Mouse (Mus musculus) stomach, embryonic 15.5 days (tissue): ENCODE results near the gene Atrnl1. TPM values are rescaled to one million over a fixed set of nuclear protein-coding genes. Genes with fewer than 3 reads are reported as not detected.

Experiments used
- ATAC-seq: fragments of 200-750 bp; cut with Nextera tagmentation; 2 replicates; pipeline ENCODE4 v1.8.0; 2017; ENCODE audit warnings: low read depth, moderate number of reproducible peaks, moderate TSS enrichment; ENCODE audit not compliant: insufficient read depth, low FRiP score
- H3K27ac ChIP-seq: fragments of 300-500 bp; sonication (generic); 2 replicates; pipeline ENCODE4 v1.5.1; 2015; ENCODE audit warnings: mild to moderate bottlenecking, inconsistent platforms
- H3K27me3 ChIP-seq: fragments of 300-500 bp; sonication (generic); replicated peaks from 2 replicates; pipeline ENCODE4 v1.6.1; 2015; ENCODE audit warnings: inconsistent platforms
- H3K36me3 ChIP-seq: fragments of 300-500 bp; sonication (generic); 2 replicates; pipeline ENCODE4 v1.6.1; 2015; ENCODE audit warnings: inconsistent platforms
- H3K4me1 ChIP-seq: fragments of 300-500 bp; sonication (generic); 2 replicates; pipeline ENCODE4 v1.6.1; 2015; ENCODE audit warnings: inconsistent platforms
- H3K4me2 ChIP-seq: fragments of 300-500 bp; sonication (generic); 2 replicates; pipeline ENCODE4 v1.6.1; 2015; ENCODE audit warnings: mild to moderate bottlenecking, inconsistent platforms
- H3K4me3 ChIP-seq: fragments of 300-500 bp; sonication (generic); replicated peaks from 2 replicates; pipeline ENCODE4 v1.5.1; 2015; ENCODE audit warnings: inconsistent platforms
- H3K9ac ChIP-seq: fragments of 300-500 bp; sonication (generic); 2 replicates; pipeline ENCODE4 v1.6.1; 2015; ENCODE audit warnings: inconsistent platforms
- H3K9me3 ChIP-seq: fragments of 300-500 bp; sonication (generic); 2 replicates; pipeline ENCODE4 v1.6.1; 2016; ENCODE audit warnings: inconsistent platforms
- whole genome bisulfite sequencing: fragments of 180-500 bp; shearing (Covaris S2); methylation state at CpG from one replicate; pipeline ENCODE4 v1.1.7; 2015; 5-methylcytosine and 5-hydroxymethylcytosine counted together
- polyA plus RNA-seq: library from polyadenylated mRNA; unstranded; fragments of >200 nt; fragmentation: Nextera tagmentation; extraction: Ambion mirVana; gene quantifications from 2 replicates; pipeline ENCODE4 v1.2.1, GENCODE M21; 2015

The Atrnl1 gene
- polyA plus RNA-seq, 1 experiment from 2014 or later: 6.1 TPM

- H3K9ac ChIP-seq: no peak overlapping the region
- no peak overlapping the region for H3K4me3 ChIP-seq
- H3K4me1 ChIP-seq: no peaks in the 10 kb centered on the region
- no peak for ATAC-seq
- WGBS: 85% methylated on average over 6 of the region's 6 CpGs
- H3K9me3 ChIP-seq: no peaks in the 10 kb centered on the region
- H3K4me2 ChIP-seq: no peak overlapping the region
- no peaks in the 10 kb centered on the region for H3K27me3 ChIP-seq
- H3K36me3 ChIP-seq: no peaks in the 10 kb centered on the region
- H3K27ac ChIP-seq: no peak overlapping the region
These were observed 298.6 kb downstream of the Atrnl1 start for GRCm38 (mm10) chr19:57909466-57909865.

- 90% methylated on average over 6 of the region's 6 CpGs for WGBS
- Histone ChIP-seq H3K9me3 (no peaks in the 10 kb centered on the region), H3K4me3 (no peak overlapping the region)
These were observed 299.8 kb downstream of the Atrnl1 start for GRCm38 (mm10) chr19:57910650-57911049.

GRCm38 (mm10) chr19:57916325-57916724 is 305.5 kb downstream of the Atrnl1 start:
- WGBS: 59% methylated on average over 6 of the region's 6 CpGs
- no peaks in the 10 kb centered on the region for H3K4me1 ChIP-seq
- no peaks in the 10 kb centered on the region for H3K36me3 ChIP-seq
- H3K27me3 ChIP-seq: no peaks in the 10 kb centered on the region
- no peak overlapping the region for H3K4me2 ChIP-seq
- no peaks in the 10 kb centered on the region for H3K9me3 ChIP-seq
- H3K27ac ChIP-seq: no peak overlapping the region
- no peak for ATAC-seq
- no peak overlapping the region for H3K9ac ChIP-seq
- no peak overlapping the region for H3K4me3 ChIP-seq

More at GRCm38 (mm10) chr19:57910650-57911049, 299.8 kb downstream of the Atrnl1 start:
- Histone ChIP-seq H3K4me2 (no peak overlapping the region), H3K27ac (no peak overlapping the region), H3K4me1 (no peaks in the 10 kb centered on the region), H3K36me3 (no peaks in the 10 kb centered on the region), H3K27me3 (no peaks in the 10 kb centered on the region), H3K9ac (no peak overlapping the region)
- no peak for ATAC-seq

GRCm38 (mm10) chr19:57922991-57923390 is 312.2 kb downstream of the Atrnl1 start:
- Histone ChIP-seq H3K4me3 (no peak overlapping the region), H3K4me2 (no peak overlapping the region), H3K27ac (no peak overlapping the region), H3K36me3 (no peaks in the 10 kb centered on the region), H3K4me1 (no peaks in the 10 kb centered on the region), H3K27me3 (no peaks in the 10 kb centered on the region), H3K9ac (no peak overlapping the region), H3K9me3 (no peaks in the 10 kb centered on the region)
- ATAC-seq: no peak
- WGBS: 60% methylated on average over 5 of the region's 5 CpGs

- ATAC-seq: no peak
- Histone ChIP-seq H3K4me1 (no peaks in the 10 kb centered on the region), H3K9me3 (no peaks in the 10 kb centered on the region), H3K27me3 (no peaks in the 10 kb centered on the region), H3K36me3 (no peaks in the 10 kb centered on the region), H3K9ac (no peak overlapping the region), H3K4me3 (no peak overlapping the region), H3K4me2 (no peak overlapping the region), H3K27ac (no peak overlapping the region)
- WGBS: 59% methylated on average over 8 of the region's 8 CpGs
These were observed 314.0 kb downstream of the Atrnl1 start for GRCm38 (mm10) chr19:57924856-57925255.

- H3K9me3 ChIP-seq: no peaks in the 10 kb centered on the region
- no peak overlapping the region for H3K9ac ChIP-seq
- no peak overlapping the region for H3K27ac ChIP-seq
- H3K27me3 ChIP-seq: no peaks in the 10 kb centered on the region
- H3K4me2 ChIP-seq: no peak overlapping the region
- H3K4me3 ChIP-seq: no peak overlapping the region
- H3K36me3 ChIP-seq: no peaks in the 10 kb centered on the region
- 66% methylated on average over 10 of the region's 10 CpGs for WGBS
- no peaks in the 10 kb centered on the region for H3K4me1 ChIP-seq
- ATAC-seq: no peak
These were observed 314.8 kb downstream of the Atrnl1 start for GRCm38 (mm10) chr19:57925681-57926080.

GRCm38 (mm10) chr19:57926164-57926860 is 315.5 kb downstream of the Atrnl1 start:
- Histone ChIP-seq H3K27ac (no peak overlapping the region), H3K36me3 (no peaks in the 10 kb centered on the region), H3K4me2 (no peak overlapping the region), H3K27me3 (no peaks in the 10 kb centered on the region), H3K4me3 (no peak overlapping the region), H3K9ac (no peak overlapping the region), H3K4me1 (no peaks in the 10 kb centered on the region), H3K9me3 (no peaks in the 10 kb centered on the region)
- 91% methylated on average over 5 of the region's 5 CpGs for WGBS
- ATAC-seq: peak; percentile 91

- 35% methylated on average over 10 of the region's 10 CpGs for WGBS
- Histone ChIP-seq H3K27me3 (no peaks in the 10 kb centered on the region), H3K27ac (no peak overlapping the region), H3K9me3 (no peaks in the 10 kb centered on the region), H3K4me1 (no peaks in the 10 kb centered on the region), H3K9ac (no peak overlapping the region), H3K4me3 (no peak overlapping the region), H3K36me3 (no peaks in the 10 kb centered on the region), H3K4me2 (no peak overlapping the region)
- no peak for ATAC-seq
These were observed 316.2 kb downstream of the Atrnl1 start for GRCm38 (mm10) chr19:57926941-57927471.

GRCm38 (mm10) chr19:57927566-57928523 is 317.0 kb downstream of the Atrnl1 start:
- Histone ChIP-seq H3K9me3 (no peaks in the 10 kb centered on the region), H3K36me3 (no peaks in the 10 kb centered on the region), H3K27me3 (no peaks in the 10 kb centered on the region), H3K4me3 (no peak overlapping the region), H3K4me2 (no peak overlapping the region), H3K4me1 (no peaks in the 10 kb centered on the region), H3K27ac (no peak overlapping the region), H3K9ac (no peak overlapping the region)
- WGBS: 60% methylated on average over 11 of the region's 11 CpGs
- ATAC-seq: no peak

- no peaks in the 10 kb centered on the region for H3K36me3 ChIP-seq
- no peak overlapping the region for H3K4me3 ChIP-seq
- H3K27ac ChIP-seq: no peak overlapping the region
- no peaks in the 10 kb centered on the region for H3K9me3 ChIP-seq
- H3K4me1 ChIP-seq: no peaks in the 10 kb centered on the region
- H3K9ac ChIP-seq: no peak overlapping the region
- ATAC-seq: no peak
- 96% methylated on average over 4 of the region's 4 CpGs for WGBS
- no peaks in the 10 kb centered on the region for H3K27me3 ChIP-seq
- H3K4me2 ChIP-seq: no peak overlapping the region
These were observed 320.8 kb downstream of the Atrnl1 start for GRCm38 (mm10) chr19:57931626-57932025.

- Histone ChIP-seq H3K9ac (no peak overlapping the region), H3K4me1 (no peaks in the 10 kb centered on the region), H3K27me3 (no peaks in the 10 kb centered on the region), H3K9me3 (no peaks in the 10 kb centered on the region), H3K36me3 (no peaks in the 10 kb centered on the region), H3K4me2 (no peak overlapping the region), H3K27ac (no peak overlapping the region), H3K4me3 (no peak overlapping the region)
- no peak for ATAC-seq
- WGBS: 86% methylated on average over 3 of the region's 3 CpGs
These were observed 326.0 kb downstream of the Atrnl1 start for GRCm38 (mm10) chr19:57936865-57937264.

GRCm38 (mm10) chr19:57939166-57939565 is 328.3 kb downstream of the Atrnl1 start:
- no peak overlapping the region for H3K9ac ChIP-seq
- whole genome bisulfite sequencing: 65% methylated on average over 1 of the region's 1 CpGs
- no peak for ATAC-seq
- no peak overlapping the region for H3K27ac ChIP-seq
- H3K4me3 ChIP-seq: no peak overlapping the region
- H3K4me1 ChIP-seq: no peaks in the 10 kb centered on the region
- no peaks in the 10 kb centered on the region for H3K27me3 ChIP-seq
- H3K4me2 ChIP-seq: no peak overlapping the region
- H3K36me3 ChIP-seq: no peaks in the 10 kb centered on the region
- no peaks in the 10 kb centered on the region for H3K9me3 ChIP-seq
